Mouse (Mus musculus) spleen, adult 2 months (tissue): ENCODE results near the gene Scube2.

ENCODE experiments used
- CTCF ChIP-seq: fragments of 200-500 bp; IDR thresholded peaks from 2 replicates; pipeline ENCODE4 v1.5.1; 2011; ENCODE audit warnings: mild to moderate bottlenecking, inconsistent platforms; ENCODE audit not compliant: insufficient read depth, insufficient read length, insufficient replicate concordance; ENCODE audit errors: extremely low read depth
- POLR2A ChIP-seq: fragments of 200-500 bp; IDR thresholded peaks from 2 replicates; pipeline ENCODE4 v1.6.1; 2011; ENCODE audit warnings: low read depth, low read length, inconsistent platforms

DNA sequence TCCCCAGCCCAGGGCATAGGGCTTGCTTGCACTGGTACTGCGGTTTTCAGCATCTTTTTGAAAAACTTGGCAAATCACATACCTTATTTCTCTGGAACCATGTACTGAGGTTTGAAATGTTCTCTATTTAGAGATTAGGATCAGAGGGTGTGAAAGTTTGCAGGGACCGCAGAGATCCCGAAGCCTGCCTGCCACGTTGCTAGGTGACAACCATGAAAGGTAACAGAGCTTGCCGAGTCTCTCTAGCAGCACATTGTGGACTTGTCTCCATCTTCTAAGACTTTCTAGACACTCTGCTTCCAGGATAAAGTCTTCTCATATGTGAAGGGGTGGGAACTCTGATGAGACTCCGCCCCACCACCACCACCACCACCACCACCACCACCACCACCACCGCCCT, 13.5 kb downstream of the Scube2 start:
- TF ChIP-seq CTCF (no peak), POLR2A (no peak)
